11 mouse cellular contexts compared by ENCODE assay signal in genomic region chr6:87661707-87662106, GRCm38 (mm10).
"Had no signal": no experiment of that assay in that cellular context is flagged by ENCODE, and none has a peak within 500 bp of the region (broad histone marks: within the 10 kb centered on the region; RNA-seq: fewer than 3 reads in every experiment).

No protein-coding gene starts in this region.

- H3K36me3 ChIP-seq: lung, embryonic 15.5 days had no signal

- H3K9me3 ChIP-seq: limb, embryonic 12.5 days; lung, embryonic 15.5 days; midbrain, embryonic 15.5 days; neural tube, embryonic 13.5 days had no signal

- ATAC-seq: midbrain, embryonic 15.5 days had no signal

- H3K9ac ChIP-seq: limb, embryonic 12.5 days; lung, embryonic 15.5 days; midbrain, embryonic 15.5 days; neural tube, embryonic 13.5 days had no signal

- H3K4me1 ChIP-seq: limb, embryonic 12.5 days; lung, embryonic 15.5 days; midbrain, embryonic 15.5 days; neural tube, embryonic 13.5 days had no signal

- DNase-seq: kidney, adult 11 months; kidney, adult 9 months; lung, postnatal 36 days; right cerebral cortex, postnatal 14 days; thymus, postnatal 36 days had no signal

- H3K4me2 ChIP-seq: limb, embryonic 12.5 days; lung, embryonic 15.5 days; midbrain, embryonic 11.5 days; midbrain, embryonic 15.5 days; neural tube, embryonic 13.5 days had no signal

- H3K27me3 ChIP-seq: limb, embryonic 12.5 days; lung, embryonic 15.5 days; midbrain, embryonic 15.5 days; neural tube, embryonic 13.5 days had no signal

- H3K4me3 ChIP-seq: limb, embryonic 12.5 days; lung, embryonic 15.5 days; midbrain, embryonic 15.5 days; neural tube, embryonic 13.5 days had no signal

- H3K27ac ChIP-seq: kidney, postnatal 0 days; limb, embryonic 12.5 days; lung, embryonic 15.5 days; midbrain, embryonic 15.5 days; neural tube, embryonic 13.5 days had no signal
